In genomic region chr3:118680803-118681202, GRCm38 (mm10) we compare ENCODE assay signal across 10 mouse cellular contexts.
DNase-seq lines count a peak whose midpoint lies in the region; ATAC-seq lines count a peak whose summit lies in the region.
"Had no signal": no experiment of that assay in that cellular context is flagged by ENCODE, and none has a peak within 500 bp of the region (broad histone marks: within the 10 kb centered on the region; RNA-seq: fewer than 3 reads in every experiment).

No protein-coding gene starts in this region.

- H3K4me3 ChIP-seq in embryonic facial prominence, embryonic 11.5 days (ENCODE audit: low read depth, low read length), result no peak overlapping the region
- H3K4me3 ChIP-seq in embryonic facial prominence, embryonic 10.5 days, result no peak overlapping the region
- no peak overlapping the region for H3K4me3 ChIP-seq in limb, embryonic 11.5 days (ENCODE audit: low read depth, low read length)
- no peak overlapping the region for H3K4me3 ChIP-seq in limb, embryonic 10.5 days
- H3K4me3 ChIP-seq: heart, embryonic 13.5 days; liver, embryonic 13.5 days had no signal

- no peaks in the 10 kb centered on the region for H3K36me3 ChIP-seq in embryonic facial prominence, embryonic 11.5 days (replicated peaks; ENCODE audit: control insufficient read depth, insufficient read depth, low read depth, low read length)
- H3K36me3 ChIP-seq in embryonic facial prominence, embryonic 10.5 days (replicated peaks), result no peaks in the 10 kb centered on the region
- H3K36me3 ChIP-seq in limb, embryonic 11.5 days (ENCODE audit: control insufficient read depth, insufficient read depth, low read length), result no peaks in the 10 kb centered on the region
- no peaks in the 10 kb centered on the region for H3K36me3 ChIP-seq in limb, embryonic 10.5 days
- H3K36me3 ChIP-seq: heart, embryonic 13.5 days; liver, embryonic 13.5 days had no signal

- peak; percentile 43 for DNase-seq in embryonic facial prominence, embryonic 11.5 days (ENCODE audit: low spot score)
- DNase-seq in embryonic facial prominence, embryonic 10.5 days (ENCODE audit: low spot score), result no peak
- peak; percentile 24 for DNase-seq in limb, embryonic 11.5 days (ENCODE audit: low spot score)
- DNase-seq in limb, embryonic 10.5 days (ENCODE audit: low spot score), result no peak
- DNase-seq in embryo, embryonic 10.5 days (ENCODE audit: low spot score), result peak; percentile 52
- peak; percentile 47 for DNase-seq in retina, postnatal 1 day
- no peak for DNase-seq in cerebellum, postnatal 25 days
- no peak for DNase-seq in thymus, postnatal 36 days
- DNase-seq: liver, embryonic 13.5 days had no signal

- no peaks in the 10 kb centered on the region for H3K9me3 ChIP-seq in embryonic facial prominence, embryonic 11.5 days (replicated peaks; ENCODE audit: control insufficient read depth, low read length)
- no peaks in the 10 kb centered on the region for H3K9me3 ChIP-seq in embryonic facial prominence, embryonic 10.5 days
- H3K9me3 ChIP-seq in limb, embryonic 11.5 days (ENCODE audit: control insufficient read depth, low read length), result no peaks in the 10 kb centered on the region
- H3K9me3 ChIP-seq in limb, embryonic 10.5 days (replicated peaks), result no peaks in the 10 kb centered on the region
- H3K9me3 ChIP-seq: heart, embryonic 13.5 days; liver, embryonic 13.5 days had no signal

- H3K27me3 ChIP-seq in embryonic facial prominence, embryonic 11.5 days (ENCODE audit: control insufficient read depth, insufficient read depth, low read length), result no peaks in the 10 kb centered on the region
- H3K27me3 ChIP-seq in embryonic facial prominence, embryonic 10.5 days (replicated peaks; ENCODE audit: low read depth, poor library complexity, severe bottlenecking), result no peaks in the 10 kb centered on the region
- no peaks in the 10 kb centered on the region for H3K27me3 ChIP-seq in limb, embryonic 11.5 days (ENCODE audit: control insufficient read depth, insufficient read depth, low read length)
- no peaks in the 10 kb centered on the region for H3K27me3 ChIP-seq in limb, embryonic 10.5 days (ENCODE audit: low read depth, poor library complexity, severe bottlenecking)
- H3K27me3 ChIP-seq: heart, embryonic 13.5 days; liver, embryonic 13.5 days had no signal

- no peak overlapping the region for H3K4me2 ChIP-seq in embryonic facial prominence, embryonic 11.5 days (ENCODE audit: low read depth, low read length)
- no peak overlapping the region for H3K4me2 ChIP-seq in limb, embryonic 11.5 days (ENCODE audit: low read depth, severe bottlenecking)
- H3K4me2 ChIP-seq: heart, embryonic 13.5 days; liver, embryonic 13.5 days had no signal

- no peak overlapping the region for H3K27ac ChIP-seq in embryonic facial prominence, embryonic 11.5 days (replicated peaks; ENCODE audit: low read depth, low read length)
- no peak overlapping the region for H3K27ac ChIP-seq in embryonic facial prominence, embryonic 10.5 days (replicated peaks)
- H3K27ac ChIP-seq in limb, embryonic 11.5 days (replicated peaks; ENCODE audit: low read depth, low read length), result no peak overlapping the region
- no peak overlapping the region for H3K27ac ChIP-seq in limb, embryonic 10.5 days
- H3K27ac ChIP-seq: heart, embryonic 13.5 days; liver, embryonic 13.5 days had no signal

- no peaks in the 10 kb centered on the region for H3K4me1 ChIP-seq in embryonic facial prominence, embryonic 11.5 days (ENCODE audit: control insufficient read depth, insufficient read depth, low read length)
- 0 out of 2 replicates have a peak, but pooled peaks cover 8% of the 10 kb centered on the region for H3K4me1 ChIP-seq in embryonic facial prominence, embryonic 10.5 days
- H3K4me1 ChIP-seq in limb, embryonic 11.5 days (ENCODE audit: control insufficient read depth, insufficient read depth, low read length), result no peaks in the 10 kb centered on the region
- peaks cover 8% of the 10 kb centered on the region; the same call in 1 of the 2 replicates for H3K4me1 ChIP-seq in limb, embryonic 10.5 days
- H3K4me1 ChIP-seq: heart, embryonic 13.5 days; liver, embryonic 13.5 days had no signal

- ATAC-seq in embryonic facial prominence, embryonic 11.5 days (replicated peaks; ENCODE audit: insufficient number of reproducible peaks, low FRiP score, low TSS enrichment, low read depth), result no peak
- no peak for ATAC-seq in limb, embryonic 11.5 days (ENCODE audit: insufficient number of reproducible peaks, low FRiP score, low TSS enrichment, low read depth)

- 50% methylated on average over 4 of the region's 4 CpGs for WGBS in embryonic facial prominence, embryonic 11.5 days
- WGBS in embryonic facial prominence, embryonic 10.5 days, result 51% methylated on average over 4 of the region's 4 CpGs
- 45% methylated on average over 4 of the region's 4 CpGs for WGBS in limb, embryonic 11.5 days
- 54% methylated on average over 4 of the region's 4 CpGs for WGBS in limb, embryonic 10.5 days

- H3K9ac ChIP-seq in embryonic facial prominence, embryonic 11.5 days (replicated peaks; ENCODE audit: low read length), result no peak overlapping the region
- no peak overlapping the region for H3K9ac ChIP-seq in limb, embryonic 11.5 days (ENCODE audit: low read length)
- H3K9ac ChIP-seq: heart, embryonic 13.5 days; liver, embryonic 13.5 days had no signal

Comparison
In these comparisons a context has a peak if more than half of its experiments do, and no peak if none do; other contexts are left out.
1. DNase-seq: peak in embryonic facial prominence, embryonic 11.5 days (single experiment), limb, embryonic 11.5 days (single experiment), embryo, embryonic 10.5 days (single experiment) and retina, postnatal 1 day (single experiment); none in embryonic facial prominence, embryonic 10.5 days (single experiment), limb, embryonic 10.5 days (single experiment), cerebellum, postnatal 25 days (0 of 2) and thymus, postnatal 36 days (0 of 2).